Comparison of ENCODE assay signal across 24 mouse cellular contexts in genomic region chr5:47781608-47782007, GRCm38 (mm10).
DNase-seq lines count a peak whose midpoint lies in the region; ATAC-seq and TF ChIP-seq lines count a peak whose summit lies in the region.
"Had no signal": no experiment of that assay in that cellular context is flagged by ENCODE, and none has a peak within 500 bp of the region (broad histone marks: within the 10 kb centered on the region; RNA-seq: fewer than 3 reads in every experiment).

No protein-coding gene starts in this region.

- no peaks in the 10 kb centered on the region for H3K27me3 ChIP-seq in liver, postnatal 0 days (ENCODE audit: insufficient read depth, low read length)
- no peaks in the 10 kb centered on the region for H3K27me3 ChIP-seq in liver, embryonic 12.5 days (replicated peaks)
- no peaks in the 10 kb centered on the region for H3K27me3 ChIP-seq in liver, embryonic 14.5 days (ENCODE audit: control insufficient read depth, insufficient read depth, low read length)
- H3K27me3 ChIP-seq: CH12.LX; embryonic facial prominence, embryonic 12.5 days; forebrain, embryonic 13.5 days; forebrain, embryonic 15.5 days; Patski had no signal

- 57% methylated on average over 5 of the region's 5 CpGs for WGBS in liver, postnatal 0 days (ENCODE audit: insufficient replicate concordance)
- 50% methylated on average over 5 of the region's 5 CpGs for WGBS in liver, embryonic 12.5 days (ENCODE audit: insufficient replicate concordance)
- WGBS in liver, embryonic 14.5 days (ENCODE audit: insufficient replicate concordance): 31% methylated on average over 5 of the region's 5 CpGs

- DNase-seq in liver: peak; percentile 4
- DNase-seq in liver, postnatal 0 days: no peak
- DNase-seq in liver, embryonic 14.5 days (ENCODE audit: low read depth in 3 of 3, low spot score in 3 of 3): peak in 1 of 3 experiments; percentile 9
- no peak for DNase-seq in heart, postnatal 25 days (ENCODE audit: low spot score)
- no peak for DNase-seq in B cell, adult 2 months
- DNase-seq: adrenal gland, adult 8-10 months; adrenal gland, postnatal 14 days; adrenal gland, postnatal 36 days; cerebellum, adult 11-12 months; cerebellum, adult 2 months; cerebellum, adult 9-10 months; cerebellum, postnatal 10 days; cerebellum, postnatal 25 days; forebrain, postnatal 0 days had no signal

- no peak for ATAC-seq in liver, postnatal 0 days
- ATAC-seq in liver, embryonic 12.5 days: peak; percentile 62; the same call in 1 of the 2 replicates
- peak; percentile 48; the same call in 1 of the 2 replicates for ATAC-seq in liver, embryonic 14.5 days (ENCODE audit: insufficient read depth)
- ATAC-seq: activated CD4-positive, CD25-positive, alpha-beta regulatory T cell, adult 4 months; CD4-positive, CD25-positive, alpha-beta regulatory T cell, adult 4 months; forebrain, embryonic 13.5 days; forebrain, embryonic 15.5 days; forebrain, postnatal 0 days; Patski had no signal

- no peaks in the 10 kb centered on the region for H3K9me3 ChIP-seq in liver, postnatal 0 days (ENCODE audit: low read length)
- no peaks in the 10 kb centered on the region for H3K9me3 ChIP-seq in liver, embryonic 12.5 days (replicated peaks)
- no peaks in the 10 kb centered on the region for H3K9me3 ChIP-seq in liver, embryonic 14.5 days (ENCODE audit: control insufficient read depth, low read length)
- H3K9me3 ChIP-seq: embryonic facial prominence, embryonic 10.5 days; embryonic facial prominence, embryonic 12.5 days; forebrain, embryonic 13.5 days; forebrain, embryonic 15.5 days; G1E had no signal

- no peak for TF ChIP-seq EP300 in liver, postnatal 0 days (IDR thresholded peaks at IDR 0.05; ENCODE audit: low read depth)
- no peak for TF ChIP-seq EP300 in liver, embryonic 14.5 days (IDR thresholded peaks at IDR 0.05; ENCODE audit: low read depth)

- no peaks in the 10 kb centered on the region for H3K36me3 ChIP-seq in liver, postnatal 0 days (replicated peaks; ENCODE audit: insufficient read depth, low read length)
- no peaks in the 10 kb centered on the region for H3K36me3 ChIP-seq in liver, embryonic 12.5 days
- H3K36me3 ChIP-seq in liver, embryonic 14.5 days (replicated peaks; ENCODE audit: control insufficient read depth, insufficient read depth, low read depth): no peaks in the 10 kb centered on the region
- H3K36me3 ChIP-seq: embryonic facial prominence, embryonic 10.5 days; embryonic facial prominence, embryonic 12.5 days; forebrain, embryonic 15.5 days; G1E had no signal

- no peak overlapping the region for H3K27ac ChIP-seq in liver, postnatal 0 days (ENCODE audit: low read depth)
- H3K27ac ChIP-seq in liver, embryonic 12.5 days: no peak overlapping the region
- no peak overlapping the region for H3K27ac ChIP-seq in liver, embryonic 14.5 days
- H3K27ac ChIP-seq: embryonic facial prominence, embryonic 10.5 days; embryonic facial prominence, embryonic 12.5 days; forebrain, embryonic 13.5 days; forebrain, embryonic 15.5 days had no signal

- no peak overlapping the region for H3K9ac ChIP-seq in liver, postnatal 0 days (replicated peaks)
- no peak overlapping the region for H3K9ac ChIP-seq in liver, embryonic 12.5 days
- no peak overlapping the region for H3K9ac ChIP-seq in liver, embryonic 14.5 days (replicated peaks)
- H3K9ac ChIP-seq: embryonic facial prominence, embryonic 12.5 days; forebrain, embryonic 13.5 days; forebrain, embryonic 15.5 days; forebrain, postnatal 0 days had no signal

- H3K4me1 ChIP-seq in liver, postnatal 0 days (ENCODE audit: insufficient read depth): no peaks in the 10 kb centered on the region
- 0 out of 2 replicates have a peak, but pooled peaks cover 4% of the 10 kb centered on the region for H3K4me1 ChIP-seq in liver, embryonic 12.5 days
- H3K4me1 ChIP-seq in liver, embryonic 14.5 days (replicated peaks; ENCODE audit: control insufficient read depth in 2 of 2, insufficient read depth in 2 of 2, low read length in 1 of 2): peaks cover 0 to 7% of the 10 kb centered on the region in 2 experiments; a peak in 2 of 4 replicates
- H3K4me1 ChIP-seq: embryonic facial prominence, embryonic 10.5 days; embryonic facial prominence, embryonic 12.5 days; forebrain, embryonic 13.5 days; forebrain, embryonic 15.5 days had no signal

- TF ChIP-seq CTCF in liver, postnatal 0 days (IDR thresholded peaks at IDR 0.05; ENCODE audit: low read depth): no peak
- TF ChIP-seq CTCF in liver, embryonic 14.5 days (IDR thresholded peaks at IDR 0.05; ENCODE audit: low read depth): no peak

- intact Hi-C loops in heart, postnatal 25 days (cut with DNase I): no loop called here

- H3K4me3 ChIP-seq in liver, postnatal 0 days (ENCODE audit: low read depth, low read length): no peak overlapping the region
- H3K4me3 ChIP-seq in liver, embryonic 12.5 days: no peak overlapping the region
- H3K4me3 ChIP-seq in liver, embryonic 14.5 days (ENCODE audit: insufficient read depth in 1 of 2, low read depth in 2 of 2, low read length in 2 of 2): no peak overlapping the region
- H3K4me3 ChIP-seq: embryonic facial prominence, embryonic 10.5 days; embryonic facial prominence, embryonic 12.5 days; forebrain, embryonic 13.5 days; forebrain, embryonic 15.5 days had no signal

- no peak overlapping the region for H3K4me2 ChIP-seq in liver, postnatal 0 days (ENCODE audit: low read depth, low read length)
- no peak overlapping the region for H3K4me2 ChIP-seq in liver, embryonic 12.5 days
- no peak overlapping the region for H3K4me2 ChIP-seq in liver, embryonic 14.5 days (ENCODE audit: low read depth)
- H3K4me2 ChIP-seq: embryonic facial prominence, embryonic 12.5 days; forebrain, embryonic 13.5 days; forebrain, embryonic 15.5 days had no signal
